Mouse (Mus musculus): Measurements from ENCODE around the gene Xaf1. TPM values are rescaled to one million over a fixed set of nuclear protein-coding genes. Genes with fewer than 3 reads are reported as not detected.

The Xaf1 gene
- polyA plus RNA-seq (2015; fragmentation: Nextera tagmentation; extraction: Ambion mirVana) = 56.1 and 59.9 TPM in 2 replicates

GRCm38 (mm10) chr11:72301334-72301733 lies at the start of gene Xaf1:
Gene Xaf1, plus strand, starts transcription at chr11:72301629.
- H3K27me3 ChIP-seq (replicated peaks; ENCODE audit: control insufficient read depth, insufficient read depth, low read length) = no peaks in the 10 kb centered on the region
- H3K4me1 ChIP-seq (replicated peaks; ENCODE audit: control insufficient read depth, insufficient read depth, low read length) = no peaks in the 10 kb centered on the region
- H3K9me3 ChIP-seq (ENCODE audit: control insufficient read depth) = no peaks in the 10 kb centered on the region
- peak within 1 kb of the TSS; percentile 55 for H3K9ac ChIP-seq (ENCODE audit: low read depth, low read length)
- 10% methylated on average over 6 of the region's 6 CpGs for WGBS
- peak within 1 kb of the TSS; percentile 41; the same call in 1 of the 2 replicates for H3K27ac ChIP-seq (ENCODE audit: low read depth, low read length)
- no peak for TF ChIP-seq CTCF (IDR thresholded peaks at IDR 0.05; ENCODE audit: low read depth)
- peak within 1 kb of the TSS; percentile 70 for H3K4me2 ChIP-seq (replicated peaks; ENCODE audit: low read depth)
- H3K4me3 ChIP-seq (ENCODE audit: low read depth, low read length) = peak within 1 kb of the TSS; percentile 40
- ATAC-seq = peak; percentile 80
- peaks cover 7% of the 10 kb centered on the region; the same call in 1 of the 2 replicates for H3K36me3 ChIP-seq (ENCODE audit: control insufficient read depth, insufficient read depth)

- H3K36me3 ChIP-seq (ENCODE audit: control insufficient read depth, insufficient read depth) = no peaks in the 10 kb centered on the region
- no peaks in the 10 kb centered on the region for H3K4me1 ChIP-seq (replicated peaks; ENCODE audit: control insufficient read depth, insufficient read depth, low read length)
- no peak overlapping the region for H3K27ac ChIP-seq (ENCODE audit: low read depth, low read length)
- H3K4me2 ChIP-seq (replicated peaks; ENCODE audit: low read depth) = no peak overlapping the region
- 69% methylated on average over 4 of the region's 4 CpGs for WGBS
- no peak overlapping the region for H3K9ac ChIP-seq (ENCODE audit: low read depth, low read length)
- no peak for TF ChIP-seq CTCF (IDR thresholded peaks at IDR 0.05; ENCODE audit: low read depth)
- peak; percentile 77 for ATAC-seq
- no peaks in the 10 kb centered on the region for H3K9me3 ChIP-seq (ENCODE audit: control insufficient read depth)
- no peak overlapping the region for H3K4me3 ChIP-seq (ENCODE audit: low read depth, low read length)
- H3K27me3 ChIP-seq (replicated peaks; ENCODE audit: control insufficient read depth, insufficient read depth, low read length) = 0 out of 2 replicates have a peak, but pooled peaks cover 3% of the 10 kb centered on the region
Measured at GRCm38 (mm10) chr11:72255629-72256028, 45.8 kb upstream of the Xaf1 start.

GRCm38 (mm10) chr11:72256441-72256840 lies 45.0 kb upstream of the Xaf1 start:
- Histone ChIP-seq H3K27ac (ENCODE audit: low read depth, low read length) (no peak overlapping the region), H3K9me3 (ENCODE audit: control insufficient read depth) (no peaks in the 10 kb centered on the region), H3K9ac (ENCODE audit: low read depth, low read length) (no peak overlapping the region), H3K36me3 (ENCODE audit: control insufficient read depth, insufficient read depth) (no peaks in the 10 kb centered on the region), H3K4me3 (ENCODE audit: low read depth, low read length) (no peak overlapping the region), H3K4me2 (replicated peaks; ENCODE audit: low read depth) (no peak overlapping the region), H3K27me3 (replicated peaks; ENCODE audit: control insufficient read depth, insufficient read depth, low read length) (0 out of 2 replicates have a peak, but pooled peaks cover 3% of the 10 kb centered on the region), H3K4me1 (replicated peaks; ENCODE audit: control insufficient read depth, insufficient read depth, low read length) (no peaks in the 10 kb centered on the region)
- ATAC-seq = no peak
- WGBS = 84% methylated on average over 2 of the region's 2 CpGs
- TF ChIP-seq CTCF (IDR thresholded peaks at IDR 0.05; ENCODE audit: low read depth) = no peak

GRCm38 (mm10) chr11:72265483-72265882 lies 35.9 kb upstream of the Xaf1 start:
- Histone ChIP-seq H3K36me3 (ENCODE audit: control insufficient read depth, insufficient read depth) (no peaks in the 10 kb centered on the region), H3K4me2 (replicated peaks; ENCODE audit: low read depth) (0 out of 2 replicates have a peak overlapping the region, but pooled peaks have one; percentile 71), H3K4me3 (ENCODE audit: low read depth, low read length) (no peak overlapping the region), H3K9ac (ENCODE audit: low read depth, low read length) (no peak overlapping the region), H3K27ac (ENCODE audit: low read depth, low read length) (no peak overlapping the region), H3K4me1 (replicated peaks; ENCODE audit: control insufficient read depth, insufficient read depth, low read length) (no peaks in the 10 kb centered on the region), H3K9me3 (ENCODE audit: control insufficient read depth) (no peaks in the 10 kb centered on the region), H3K27me3 (replicated peaks; ENCODE audit: control insufficient read depth, insufficient read depth, low read length) (peaks cover 21% of the 10 kb centered on the region)
- no peak for ATAC-seq
- no peak for TF ChIP-seq CTCF (IDR thresholded peaks at IDR 0.05; ENCODE audit: low read depth)
- WGBS = 12% methylated on average over 11 of the region's 11 CpGs

- no peaks in the 10 kb centered on the region for H3K4me1 ChIP-seq (replicated peaks; ENCODE audit: control insufficient read depth, insufficient read depth, low read length)
- peak overlapping the region; percentile 36 for H3K4me3 ChIP-seq (ENCODE audit: low read depth, low read length)
- H3K4me2 ChIP-seq (replicated peaks; ENCODE audit: low read depth) = peak overlapping the region; percentile 71
- WGBS = 1% methylated on average over 46 of the region's 46 CpGs
- H3K9ac ChIP-seq (ENCODE audit: low read depth, low read length) = no peak overlapping the region
- no peaks in the 10 kb centered on the region for H3K36me3 ChIP-seq (ENCODE audit: control insufficient read depth, insufficient read depth)
- peak; percentile 41; the same call in 1 of the 2 replicates for ATAC-seq
- H3K9me3 ChIP-seq (ENCODE audit: control insufficient read depth) = no peaks in the 10 kb centered on the region
- peaks cover 21% of the 10 kb centered on the region for H3K27me3 ChIP-seq (replicated peaks; ENCODE audit: control insufficient read depth, insufficient read depth, low read length)
- H3K27ac ChIP-seq (ENCODE audit: low read depth, low read length) = no peak overlapping the region
- TF ChIP-seq CTCF (IDR thresholded peaks at IDR 0.05; ENCODE audit: low read depth) = peak; percentile 63
Measured at GRCm38 (mm10) chr11:72266207-72266959, 35.0 kb upstream of the Xaf1 start.

GRCm38 (mm10) chr11:72266960-72267560 lies 34.4 kb upstream of the Xaf1 start, which contains the start of gene Slc13a5:
Gene Slc13a5, minus strand, starts transcription at chr11:72267222.
- Histone ChIP-seq H3K36me3 (ENCODE audit: control insufficient read depth, insufficient read depth) (no peaks in the 10 kb centered on the region), H3K27me3 (replicated peaks; ENCODE audit: control insufficient read depth, insufficient read depth, low read length) (peaks cover 21% of the 10 kb centered on the region), H3K4me3 (ENCODE audit: low read depth, low read length) (peak within 1 kb of the TSS; percentile 36), H3K4me2 (replicated peaks; ENCODE audit: low read depth) (peak within 1 kb of the TSS; percentile 71), H3K9me3 (ENCODE audit: control insufficient read depth) (no peaks in the 10 kb centered on the region), H3K27ac (ENCODE audit: low read depth, low read length) (no peak within 1 kb of the TSS), H3K4me1 (replicated peaks; ENCODE audit: control insufficient read depth, insufficient read depth, low read length) (no peaks in the 10 kb centered on the region), H3K9ac (ENCODE audit: low read depth, low read length) (0 out of 2 replicates have a peak within 1 kb of the TSS, but pooled peaks have one; percentile 7)
- no peak for TF ChIP-seq CTCF (IDR thresholded peaks at IDR 0.05; ENCODE audit: low read depth)
- WGBS = 4% methylated on average over 36 of the region's 36 CpGs
- no peak for ATAC-seq
